Mouse (Mus musculus): ENCODE data around the gene Nqo1. TPM values are rescaled to one million over a fixed set of nuclear protein-coding genes. Genes with fewer than 3 reads are reported as not detected.
A peak's percentile ranks its signal among the peaks of the same experiment; 100 is the strongest.

Gene Nqo1
- polyA plus RNA-seq, 1 experiment from 2014 or later = 9.4 TPM

DNA sequence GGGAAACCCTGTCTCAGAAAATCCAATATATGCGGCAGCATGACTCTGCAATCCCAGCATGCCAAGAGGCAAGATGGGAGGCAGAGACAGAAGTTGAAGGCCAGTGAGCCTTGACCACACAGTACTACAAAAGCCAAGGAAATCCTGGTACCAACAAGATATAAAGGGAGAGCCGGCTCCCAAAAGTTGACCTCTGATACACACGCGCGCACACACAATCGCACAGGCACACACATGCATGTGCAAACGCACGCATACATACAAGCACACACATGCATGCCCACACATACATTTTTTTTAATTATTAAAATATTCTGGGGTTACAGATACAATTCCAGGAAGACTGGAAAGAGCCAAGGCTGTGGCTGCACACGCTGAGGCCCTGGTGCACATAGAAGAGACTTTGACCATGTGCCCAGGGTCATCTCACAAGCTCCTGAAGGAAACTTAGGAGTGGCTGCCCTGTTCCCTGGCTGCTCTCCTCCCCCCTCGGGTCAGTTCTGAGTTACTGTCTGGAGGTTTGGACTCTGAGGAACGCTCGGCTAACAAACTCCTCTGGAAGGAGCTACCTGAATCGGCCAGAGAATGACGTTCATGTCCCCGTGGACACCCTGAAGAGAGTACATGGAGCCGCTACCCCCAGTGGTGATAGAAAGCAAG is 12.4 kb downstream of the Nqo1 start:
- 90% methylated on average over 16 of the region's 16 CpGs for WGBS
- no peak overlapping the region for H3K27ac ChIP-seq
- no peak overlapping the region for H3K4me2 ChIP-seq (replicated peaks)
- H3K27me3 ChIP-seq (ENCODE audit: control insufficient read depth, insufficient read depth, low read length) = no peaks in the 10 kb centered on the region
- 0 out of 2 replicates have a peak, but pooled peaks cover 3% of the 10 kb centered on the region for H3K4me1 ChIP-seq (replicated peaks; ENCODE audit: control insufficient read depth, insufficient read depth, low read length)
- no peaks in the 10 kb centered on the region for H3K36me3 ChIP-seq (replicated peaks; ENCODE audit: control insufficient read depth, insufficient read depth)
- no peak for ATAC-seq (ENCODE audit: low FRiP score)
- no peaks in the 10 kb centered on the region for H3K9me3 ChIP-seq (ENCODE audit: control insufficient read depth, low read length)
- no peak overlapping the region for H3K4me3 ChIP-seq (replicated peaks; ENCODE audit: low read length)
- H3K9ac ChIP-seq = no peak overlapping the region
- DNase-seq (ENCODE audit: low spot score) = no peak

DNA sequence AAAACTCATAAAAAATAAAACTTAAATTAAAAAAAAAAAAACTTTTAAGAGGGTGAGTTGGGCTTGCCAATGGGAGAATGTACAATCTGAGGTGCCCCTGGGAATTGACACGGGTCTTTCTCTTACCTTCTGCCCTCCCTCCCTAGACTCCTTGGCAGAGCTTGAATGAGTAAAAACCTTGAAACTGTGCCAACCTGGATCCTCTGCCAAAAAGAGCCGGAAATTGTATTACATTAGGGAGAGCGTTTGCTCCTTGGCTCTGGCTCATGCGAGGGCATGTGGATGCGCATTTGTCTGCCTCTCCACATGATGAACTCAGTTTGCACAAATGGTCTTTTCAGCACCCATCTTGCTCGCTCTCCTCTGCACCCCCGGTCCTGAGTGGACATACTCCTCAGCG is 13.4 kb downstream of the Nqo1 start:
- Histone ChIP-seq H3K4me1 (replicated peaks; ENCODE audit: control insufficient read depth, insufficient read depth, low read length) (0 out of 2 replicates have a peak, but pooled peaks cover 3% of the 10 kb centered on the region), H3K4me3 (replicated peaks; ENCODE audit: low read length) (no peak overlapping the region), H3K9ac (no peak overlapping the region), H3K4me2 (replicated peaks) (no peak overlapping the region), H3K27ac (no peak overlapping the region), H3K9me3 (ENCODE audit: control insufficient read depth, low read length) (no peaks in the 10 kb centered on the region), H3K36me3 (replicated peaks; ENCODE audit: control insufficient read depth, insufficient read depth) (no peaks in the 10 kb centered on the region), H3K27me3 (ENCODE audit: control insufficient read depth, insufficient read depth, low read length) (no peaks in the 10 kb centered on the region)
- DNase-seq (ENCODE audit: low spot score) = peak; percentile 86
- peak; percentile 69; the same call in 1 of the 2 replicates for ATAC-seq (ENCODE audit: low FRiP score)
- WGBS = 59% methylated on average over 8 of the region's 8 CpGs

DNA sequence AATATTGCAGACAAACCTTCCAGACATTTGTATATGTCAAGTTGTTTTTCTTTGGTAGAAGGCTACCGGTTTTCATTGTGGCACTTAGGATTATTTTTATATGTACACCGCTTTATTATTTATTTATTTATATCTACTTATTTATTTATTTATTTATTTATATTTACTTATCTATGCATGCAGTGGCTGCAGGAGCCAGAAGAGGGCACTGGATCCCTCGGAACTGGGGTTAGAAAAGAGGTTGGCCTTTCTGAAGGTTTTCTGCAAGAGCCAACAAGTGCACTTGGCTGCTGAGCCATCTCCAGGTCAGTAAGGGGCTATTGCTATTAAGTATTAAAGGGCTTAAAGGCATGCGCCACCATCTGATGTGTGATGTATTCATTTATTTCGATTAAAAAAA is 15.1 kb downstream of the Nqo1 start:
- H3K27ac ChIP-seq = no peak overlapping the region
- no peak overlapping the region for H3K9ac ChIP-seq
- 68% methylated on average over 5 of the region's 5 CpGs for WGBS
- 0 out of 2 replicates have a peak, but pooled peaks cover 3% of the 10 kb centered on the region for H3K4me1 ChIP-seq (replicated peaks; ENCODE audit: control insufficient read depth, insufficient read depth, low read length)
- no peak for ATAC-seq (ENCODE audit: low FRiP score)
- H3K36me3 ChIP-seq (replicated peaks; ENCODE audit: control insufficient read depth, insufficient read depth) = no peaks in the 10 kb centered on the region
- H3K9me3 ChIP-seq (ENCODE audit: control insufficient read depth, low read length) = no peaks in the 10 kb centered on the region
- no peaks in the 10 kb centered on the region for H3K27me3 ChIP-seq (ENCODE audit: control insufficient read depth, insufficient read depth, low read length)
- H3K4me2 ChIP-seq (replicated peaks) = no peak overlapping the region
- no peak overlapping the region for H3K4me3 ChIP-seq (replicated peaks; ENCODE audit: low read length)
- DNase-seq (ENCODE audit: low spot score) = no peak

DNA sequence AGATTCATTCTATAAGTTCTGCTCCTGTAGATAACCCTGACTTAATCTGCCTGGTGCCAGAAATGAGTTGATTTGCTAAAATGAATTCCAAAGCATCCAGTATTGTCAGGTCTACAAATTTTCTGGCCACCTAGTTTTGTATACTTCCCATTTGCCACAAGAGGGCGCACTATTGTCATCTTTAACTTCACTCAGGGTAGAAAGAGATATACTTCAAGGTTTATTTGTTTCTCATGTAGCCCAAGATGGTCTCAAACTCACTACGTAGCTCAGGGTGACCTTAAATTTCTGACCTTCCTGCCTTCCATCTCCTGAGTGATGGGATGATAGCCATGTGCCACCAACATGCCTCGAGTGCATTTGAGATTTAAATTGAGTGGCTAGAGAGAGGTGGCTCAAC is 16.4 kb downstream of the Nqo1 start:
- no peak for ATAC-seq (ENCODE audit: low FRiP score)
- Histone ChIP-seq H3K27ac (no peak overlapping the region), H3K4me1 (replicated peaks; ENCODE audit: control insufficient read depth, insufficient read depth, low read length) (0 out of 2 replicates have a peak, but pooled peaks cover 3% of the 10 kb centered on the region), H3K9me3 (ENCODE audit: control insufficient read depth, low read length) (no peaks in the 10 kb centered on the region), H3K4me2 (replicated peaks) (no peak overlapping the region), H3K27me3 (ENCODE audit: control insufficient read depth, insufficient read depth, low read length) (no peaks in the 10 kb centered on the region), H3K36me3 (replicated peaks; ENCODE audit: control insufficient read depth, insufficient read depth) (no peaks in the 10 kb centered on the region), H3K9ac (no peak overlapping the region), H3K4me3 (replicated peaks; ENCODE audit: low read length) (no peak overlapping the region)
- WGBS = 39% methylated on average over 3 of the region's 3 CpGs
- peak; percentile 77 for DNase-seq (ENCODE audit: low spot score)

DNA sequence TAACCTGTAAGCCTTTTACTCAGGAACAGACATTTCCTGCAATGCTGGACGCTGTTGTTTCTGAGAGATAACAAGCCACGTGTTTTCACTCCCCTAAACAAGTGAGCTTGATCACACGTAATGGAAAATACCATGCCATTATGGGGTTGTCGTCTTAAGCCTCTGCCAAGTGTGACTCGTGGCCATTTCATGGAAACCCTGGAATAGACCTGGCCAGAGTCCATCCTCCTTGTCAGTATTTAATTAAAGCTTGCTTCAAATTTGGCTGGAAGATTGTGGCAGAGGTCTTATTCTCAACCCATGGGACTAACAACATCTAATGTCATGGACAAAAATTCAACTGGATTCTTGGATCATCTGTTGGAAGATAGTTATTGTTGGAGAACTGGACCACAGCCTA is 16.8 kb downstream of the Nqo1 start:
- ATAC-seq (ENCODE audit: low FRiP score) = no peak
- Histone ChIP-seq H3K27me3 (ENCODE audit: control insufficient read depth, insufficient read depth, low read length) (no peaks in the 10 kb centered on the region), H3K9ac (no peak overlapping the region), H3K27ac (no peak overlapping the region), H3K4me1 (replicated peaks; ENCODE audit: control insufficient read depth, insufficient read depth, low read length) (0 out of 2 replicates have a peak, but pooled peaks cover 3% of the 10 kb centered on the region), H3K4me3 (replicated peaks; ENCODE audit: low read length) (no peak overlapping the region), H3K9me3 (ENCODE audit: control insufficient read depth, low read length) (no peaks in the 10 kb centered on the region), H3K36me3 (replicated peaks; ENCODE audit: control insufficient read depth, insufficient read depth) (no peaks in the 10 kb centered on the region), H3K4me2 (replicated peaks) (no peak overlapping the region)
- WGBS = 58% methylated on average over 5 of the region's 5 CpGs
- no peak for DNase-seq (ENCODE audit: low spot score)

DNA sequence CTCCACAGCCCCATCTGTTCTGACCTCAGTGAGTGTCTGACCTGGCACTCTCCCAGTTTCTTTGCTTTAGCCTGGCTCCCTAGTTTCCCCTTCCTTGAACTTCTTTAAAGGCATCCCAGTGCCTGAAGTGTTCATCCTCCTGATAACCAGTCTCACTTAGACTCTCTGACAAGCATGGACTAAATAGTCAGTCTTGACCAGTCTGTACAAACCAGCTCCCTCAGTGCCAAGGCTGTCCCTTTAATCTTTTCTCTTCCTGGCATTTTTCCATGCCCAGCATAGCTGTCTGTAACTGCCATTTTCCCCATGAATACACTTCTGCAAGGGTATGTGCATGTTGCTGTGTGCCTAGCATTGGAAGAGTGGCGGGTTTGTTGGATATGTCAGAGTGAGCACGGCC is 17.9 kb downstream of the Nqo1 start:
- Histone ChIP-seq H3K36me3 (replicated peaks; ENCODE audit: control insufficient read depth, insufficient read depth) (peaks cover 4% of the 10 kb centered on the region; the same call in 1 of the 2 replicates), H3K4me1 (replicated peaks; ENCODE audit: control insufficient read depth, insufficient read depth, low read length) (0 out of 2 replicates have a peak, but pooled peaks cover 3% of the 10 kb centered on the region), H3K9ac (no peak overlapping the region), H3K4me3 (replicated peaks; ENCODE audit: low read length) (no peak overlapping the region), H3K4me2 (replicated peaks) (no peak overlapping the region), H3K27me3 (ENCODE audit: control insufficient read depth, insufficient read depth, low read length) (no peaks in the 10 kb centered on the region), H3K9me3 (ENCODE audit: control insufficient read depth, low read length) (no peaks in the 10 kb centered on the region), H3K27ac (no peak overlapping the region)
- DNase-seq (ENCODE audit: low spot score) = no peak
- 100% methylated on average over 2 of the region's 2 CpGs for WGBS
- no peak for ATAC-seq (ENCODE audit: low FRiP score)

DNA sequence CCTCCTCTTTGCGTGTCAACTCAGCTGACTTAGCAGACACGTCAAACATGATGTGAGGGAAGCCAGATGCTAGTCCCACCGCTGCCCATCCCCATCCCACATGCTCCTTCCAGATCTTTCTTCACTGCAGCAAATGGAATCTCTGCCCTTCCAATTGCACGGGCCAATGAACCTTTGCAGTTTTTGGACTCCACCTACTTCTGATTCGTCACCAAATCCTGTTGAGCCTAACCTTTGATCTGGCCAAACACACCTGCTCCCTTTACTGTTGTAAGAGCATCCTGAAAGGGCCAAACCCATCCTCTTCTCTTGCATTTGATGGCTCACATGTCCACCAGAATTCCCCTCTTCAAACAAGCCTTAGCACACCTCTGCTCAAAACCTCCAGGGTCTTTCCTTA is 18.4 kb downstream of the Nqo1 start:
- H3K36me3 ChIP-seq (replicated peaks; ENCODE audit: control insufficient read depth, insufficient read depth) = peaks cover 7% of the 10 kb centered on the region; the same call in 1 of the 2 replicates
- H3K4me3 ChIP-seq (replicated peaks; ENCODE audit: low read length) = no peak overlapping the region
- ATAC-seq (ENCODE audit: low FRiP score) (no peak), DNase-seq (ENCODE audit: low spot score) (no peak)
- H3K9me3 ChIP-seq (ENCODE audit: control insufficient read depth, low read length) = no peaks in the 10 kb centered on the region
- 0 out of 2 replicates have a peak, but pooled peaks cover 3% of the 10 kb centered on the region for H3K4me1 ChIP-seq (replicated peaks; ENCODE audit: control insufficient read depth, insufficient read depth, low read length)
- no peak overlapping the region for H3K9ac ChIP-seq
- 61% methylated on average over 5 of the region's 5 CpGs for WGBS
- no peak overlapping the region for H3K27ac ChIP-seq
- H3K4me2 ChIP-seq (replicated peaks) = no peak overlapping the region
- no peaks in the 10 kb centered on the region for H3K27me3 ChIP-seq (ENCODE audit: control insufficient read depth, insufficient read depth, low read length)

DNA sequence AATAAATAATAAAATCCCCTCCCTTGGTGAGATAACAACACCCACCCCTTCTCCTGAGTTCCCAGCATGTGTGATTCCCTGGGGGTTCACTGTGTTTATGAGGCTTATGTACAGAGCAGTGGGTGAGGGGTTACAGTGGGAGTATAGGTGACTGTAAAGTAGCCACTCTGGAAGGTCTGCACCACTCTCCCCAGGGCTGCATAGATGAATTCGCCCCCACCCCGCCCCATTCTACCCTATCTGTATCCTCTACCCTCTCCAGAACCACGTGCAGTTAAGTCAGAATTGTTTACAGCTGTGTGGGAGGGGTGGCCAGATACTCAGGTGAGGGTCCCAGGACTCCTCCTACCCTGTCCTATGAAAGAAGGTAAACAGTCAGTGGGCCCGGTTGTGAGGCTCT is 20.1 kb downstream of the Nqo1 start:
- WGBS = 81% methylated on average over 4 of the region's 4 CpGs
- ATAC-seq (ENCODE audit: low FRiP score) = no peak
- no peaks in the 10 kb centered on the region for H3K9me3 ChIP-seq (ENCODE audit: control insufficient read depth, low read length)
- peaks cover 23% of the 10 kb centered on the region for H3K36me3 ChIP-seq (replicated peaks; ENCODE audit: control insufficient read depth, insufficient read depth)
- H3K27ac ChIP-seq = no peak overlapping the region
- no peaks in the 10 kb centered on the region for H3K27me3 ChIP-seq (ENCODE audit: control insufficient read depth, insufficient read depth, low read length)
- no peak overlapping the region for H3K4me2 ChIP-seq (replicated peaks)
- DNase-seq (ENCODE audit: low spot score) = no peak
- no peak overlapping the region for H3K4me3 ChIP-seq (replicated peaks; ENCODE audit: low read length)
- no peaks in the 10 kb centered on the region for H3K4me1 ChIP-seq (replicated peaks; ENCODE audit: control insufficient read depth, insufficient read depth, low read length)
- H3K9ac ChIP-seq = no peak overlapping the region

DNA sequence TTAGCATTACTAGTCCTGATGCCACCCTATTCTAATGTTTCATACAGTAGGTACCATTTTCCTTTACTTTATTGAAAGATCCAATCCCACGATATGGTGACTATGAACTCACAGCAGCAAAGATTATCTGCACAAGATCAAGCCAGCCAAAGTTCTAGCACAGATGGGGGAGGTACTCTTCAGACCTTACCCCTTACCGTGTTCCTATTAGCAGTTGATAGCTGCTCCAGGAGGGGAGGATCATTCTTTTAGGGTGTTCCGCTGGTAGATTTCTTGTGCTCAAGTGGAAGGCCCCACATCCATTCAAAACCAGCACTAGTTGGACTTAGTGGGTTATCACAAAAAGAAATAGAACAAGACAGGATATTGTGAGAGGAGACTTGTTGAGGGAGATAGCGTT is 21.3 kb downstream of the Nqo1 start:
- Histone ChIP-seq H3K36me3 (replicated peaks; ENCODE audit: control insufficient read depth, insufficient read depth) (peaks cover 25% of the 10 kb centered on the region), H3K9me3 (ENCODE audit: control insufficient read depth, low read length) (no peaks in the 10 kb centered on the region), H3K4me2 (replicated peaks) (no peak overlapping the region), H3K4me1 (replicated peaks; ENCODE audit: control insufficient read depth, insufficient read depth, low read length) (no peaks in the 10 kb centered on the region), H3K27me3 (ENCODE audit: control insufficient read depth, insufficient read depth, low read length) (no peaks in the 10 kb centered on the region), H3K27ac (no peak overlapping the region), H3K4me3 (replicated peaks; ENCODE audit: low read length) (no peak overlapping the region), H3K9ac (no peak overlapping the region)
- DNase-seq (ENCODE audit: low spot score) (no peak), ATAC-seq (ENCODE audit: low FRiP score) (no peak)
- WGBS = 92% methylated on average over 4 of the region's 4 CpGs

DNA sequence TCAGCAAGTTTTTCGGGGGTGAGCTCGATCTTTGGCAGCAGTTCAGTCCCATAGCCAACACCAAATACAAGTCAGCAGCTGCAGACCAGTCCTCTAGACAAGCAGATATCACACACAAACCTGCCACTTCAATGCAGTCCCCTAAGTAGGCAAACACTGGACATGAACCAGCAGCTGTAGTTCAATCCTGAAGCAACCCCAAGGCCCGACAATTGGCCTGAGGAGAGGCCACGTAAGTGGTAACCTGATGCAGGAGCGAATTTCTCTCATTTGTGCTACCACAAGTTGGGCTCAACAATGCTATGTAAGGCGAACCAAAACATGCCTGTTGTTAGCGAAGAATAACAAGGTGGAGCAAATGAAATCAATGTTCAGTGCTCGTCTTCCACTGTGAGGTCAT is 22.3 kb downstream of the Nqo1 start:
- 95% methylated on average over 8 of the region's 8 CpGs for WGBS
- DNase-seq (ENCODE audit: low spot score) = no peak
- no peak for ATAC-seq (ENCODE audit: low FRiP score)

More for the DNA sequence above, 22.3 kb downstream of the Nqo1 start:
- Histone ChIP-seq H3K9ac (no peak overlapping the region), H3K4me2 (replicated peaks) (no peak overlapping the region), H3K4me1 (replicated peaks; ENCODE audit: control insufficient read depth, insufficient read depth, low read length) (no peaks in the 10 kb centered on the region), H3K27me3 (ENCODE audit: control insufficient read depth, insufficient read depth, low read length) (no peaks in the 10 kb centered on the region), H3K9me3 (ENCODE audit: control insufficient read depth, low read length) (no peaks in the 10 kb centered on the region), H3K4me3 (replicated peaks; ENCODE audit: low read length) (no peak overlapping the region), H3K27ac (no peak overlapping the region), H3K36me3 (replicated peaks; ENCODE audit: control insufficient read depth, insufficient read depth) (peaks cover 25% of the 10 kb centered on the region)

Data from hindbrain, embryonic 14.5 days (tissue).